Mouse (Mus musculus): ENCODE measurements around the gene Pygm. TPM values are rescaled to one million over a fixed set of nuclear protein-coding genes. Genes with fewer than 3 reads are reported as not detected.

Gene Pygm
- polyA plus RNA-seq, 1 experiment from 2014 or later, result 2.2 TPM

- Histone ChIP-seq H3K4me1 (replicated peaks) (peaks cover 86% of the 10 kb centered on the region), H3K27ac (peak overlapping the region; percentile 39), H3K9me3 (no peaks in the 10 kb centered on the region), H3K4me3 (replicated peaks) (peak overlapping the region; percentile 36), H3K27me3 (peaks cover 52% of the 10 kb centered on the region), H3K9ac (replicated peaks) (peak overlapping the region; percentile 63), H3K36me3 (peaks cover 13% of the 10 kb centered on the region), H3K4me2 (replicated peaks) (peak overlapping the region; percentile 57)
- 1% methylated on average over 85 of the region's 94 CpGs for WGBS
- ATAC-seq, result 0 out of 2 replicates have a peak, but pooled peaks have one; percentile 27
Measured at GRCm38 (mm10) chr19:6427653-6428434, 43.6 kb downstream of the Pygm start.

GRCm38 (mm10) chr19:6428501-6429200, 44.5 kb downstream of the Pygm start:
- H3K9ac ChIP-seq (replicated peaks), result peak overlapping the region; percentile 63
- peaks cover 86% of the 10 kb centered on the region for H3K4me1 ChIP-seq (replicated peaks)
- H3K9me3 ChIP-seq, result no peaks in the 10 kb centered on the region
- peak overlapping the region; percentile 36 for H3K4me3 ChIP-seq (replicated peaks)
- peak overlapping the region; percentile 57 for H3K4me2 ChIP-seq (replicated peaks)
- no peak overlapping the region; the same call in 1 of the 2 replicates for H3K27ac ChIP-seq
- peak; percentile 47 for ATAC-seq
- H3K36me3 ChIP-seq, result peaks cover 13% of the 10 kb centered on the region
- WGBS, result under 1% methylated on average over 60 of the region's 60 CpGs
- peaks cover 52% of the 10 kb centered on the region for H3K27me3 ChIP-seq

GRCm38 (mm10) chr19:6443016-6443415, 58.8 kb downstream of the Pygm start:
- 79% methylated on average over 10 of the region's 10 CpGs for WGBS
- H3K9me3 ChIP-seq, result no peaks in the 10 kb centered on the region
- H3K4me3 ChIP-seq (replicated peaks), result no peak overlapping the region
- H3K27me3 ChIP-seq, result no peaks in the 10 kb centered on the region
- no peaks in the 10 kb centered on the region for H3K36me3 ChIP-seq
- no peak for ATAC-seq
- H3K4me1 ChIP-seq (replicated peaks), result peaks cover 78% of the 10 kb centered on the region
- H3K4me2 ChIP-seq (replicated peaks), result no peak overlapping the region
- peak overlapping the region; percentile 45; the same call in 1 of the 2 replicates for H3K27ac ChIP-seq
- 0 out of 2 replicates have a peak overlapping the region, but pooled peaks have one; percentile 19 for H3K9ac ChIP-seq (replicated peaks)

GRCm38 (mm10) chr19:6445761-6446423, 61.7 kb downstream of the Pygm start:
- Histone ChIP-seq H3K36me3 (no peaks in the 10 kb centered on the region), H3K4me1 (replicated peaks) (peaks cover 89% of the 10 kb centered on the region), H3K27me3 (no peaks in the 10 kb centered on the region), H3K27ac (peak overlapping the region; percentile 95), H3K4me3 (replicated peaks) (peak overlapping the region; percentile 14; the same call in 1 of the 2 replicates), H3K9ac (replicated peaks) (peak overlapping the region; percentile 46), H3K9me3 (no peaks in the 10 kb centered on the region), H3K4me2 (replicated peaks) (peak overlapping the region; percentile 52)
- WGBS, result 10% methylated on average over 10 of the region's 10 CpGs
- ATAC-seq, result peak; percentile 89

GRCm38 (mm10) chr19:6446736-6447437, 62.7 kb downstream of the Pygm start:
- H3K4me2 ChIP-seq (replicated peaks), result peak overlapping the region; percentile 52
- WGBS, result 51% methylated on average over 7 of the region's 7 CpGs
- no peaks in the 10 kb centered on the region for H3K36me3 ChIP-seq
- H3K27me3 ChIP-seq, result no peaks in the 10 kb centered on the region
- ATAC-seq, result no peak
- peak overlapping the region; percentile 95 for H3K27ac ChIP-seq
- H3K9me3 ChIP-seq, result no peaks in the 10 kb centered on the region
- peaks cover 92% of the 10 kb centered on the region for H3K4me1 ChIP-seq (replicated peaks)
- H3K4me3 ChIP-seq (replicated peaks), result no peak overlapping the region
- H3K9ac ChIP-seq (replicated peaks), result peak overlapping the region; percentile 46

Small RNA genes lying within 50 kb of the gene (microRNA-seq; reads per million reads assigned to microRNA genes)
- gene Mir6989, result not detected

Other genes with a start within 250 kb of the Pygm start
- gene Batf2, start 243.4 kb upstream of the Pygm start, polyA plus RNA-seq (2015; fragmentation: Nextera tagmentation; extraction: Ambion mirVana), result 0.27 TPM in 1 of 2 replicates, not detected in the other
- gene Arl2, start 242.9 kb upstream of the Pygm start, polyA plus RNA-seq (2015; fragmentation: Nextera tagmentation; extraction: Ambion mirVana), result 115 and 118 TPM in 2 replicates
- gene Majin, start 200.0 kb upstream of the Pygm start, polyA plus RNA-seq (2015; fragmentation: Nextera tagmentation; extraction: Ambion mirVana), result not detected in 2 replicates
- gene Gpha2, start 158.0 kb upstream of the Pygm start, polyA plus RNA-seq (2015; fragmentation: Nextera tagmentation; extraction: Ambion mirVana), result not detected in 2 replicates
- 78.4 and 84.8 TPM in 2 replicates for gene Ppp2r5b, start 148.5 kb upstream of the Pygm start, polyA plus RNA-seq (2015; fragmentation: Nextera tagmentation; extraction: Ambion mirVana)
- 11.4 and 12.4 TPM in 2 replicates for gene Atg2a, start 142.7 kb upstream of the Pygm start, polyA plus RNA-seq (2015; fragmentation: Nextera tagmentation; extraction: Ambion mirVana)
- gene Ehd1, start 107.7 kb upstream of the Pygm start, polyA plus RNA-seq (2015; fragmentation: Nextera tagmentation; extraction: Ambion mirVana), result 89.7 and 93.8 TPM in 2 replicates
- 0.39 and 0.46 TPM in 2 replicates for gene Cdc42bpg, start 77.9 kb upstream of the Pygm start, polyA plus RNA-seq (2015; fragmentation: Nextera tagmentation; extraction: Ambion mirVana)
- 74.4 and 81.1 TPM in 2 replicates for gene Men1, start 49.4 kb upstream of the Pygm start, polyA plus RNA-seq (2015; fragmentation: Nextera tagmentation; extraction: Ambion mirVana)
- 13.6 and 17.1 TPM in 2 replicates for gene Map4k2, start 43.3 kb upstream of the Pygm start, polyA plus RNA-seq (2015; fragmentation: Nextera tagmentation; extraction: Ambion mirVana)
- 120 and 128 TPM in 2 replicates for gene Sf1, start 20.7 kb upstream of the Pygm start, polyA plus RNA-seq (2015; fragmentation: Nextera tagmentation; extraction: Ambion mirVana)
- 28.5 and 29.6 TPM in 2 replicates for gene Rasgrp2, start 14.9 kb downstream of the Pygm start, polyA plus RNA-seq (2015; fragmentation: Nextera tagmentation; extraction: Ambion mirVana)
- gene Nrxn2, start 34.3 kb downstream of the Pygm start, polyA plus RNA-seq (2015; fragmentation: Nextera tagmentation; extraction: Ambion mirVana), result 20.7 and 24.3 TPM in 2 replicates
- gene Slc22a12, start 158.6 kb downstream of the Pygm start, polyA plus RNA-seq (2015; fragmentation: Nextera tagmentation; extraction: Ambion mirVana), result 0.19 TPM in 1 of 2 replicates, not detected in the other